In genomic region chr17:88435322-88435721, GRCm38 (mm10) we compare ENCODE assay signal across 24 mouse cellular contexts.
"Had no signal": no experiment of that assay in that cellular context is flagged by ENCODE, and none has a peak within 500 bp of the region (broad histone marks: within the 10 kb centered on the region; RNA-seq: fewer than 3 reads in every experiment).

No protein-coding gene starts in this region.

- H3K27me3 ChIP-seq: heart, embryonic 13.5 days; heart, embryonic 15.5 days; hindbrain, embryonic 12.5 days; intestine, embryonic 15.5 days; limb, embryonic 13.5 days; limb, embryonic 15.5 days had no signal

- ATAC-seq: hindbrain, embryonic 16.5 days; inflammation-experienced regulatory T-cells, adult 6 months; intestine, embryonic 15.5 days; intestine, postnatal 0 days had no signal

- H3K4me3 ChIP-seq: gastrocnemius, adult 2 months; heart, adult 2 months; heart, embryonic 13.5 days; heart, embryonic 15.5 days; hindbrain, embryonic 10.5 days; hindbrain, embryonic 12.5 days; intestine, embryonic 15.5 days; limb, embryonic 13.5 days; limb, embryonic 15.5 days had no signal

- H3K9me3 ChIP-seq: heart, embryonic 13.5 days; heart, embryonic 15.5 days; hindbrain, embryonic 10.5 days; hindbrain, embryonic 12.5 days; intestine, embryonic 15.5 days; limb, embryonic 13.5 days; limb, embryonic 15.5 days had no signal

- H3K9ac ChIP-seq: heart, embryonic 13.5 days; heart, embryonic 15.5 days; hindbrain, embryonic 12.5 days; hindbrain, embryonic 14.5 days; intestine, embryonic 15.5 days; limb, embryonic 13.5 days; limb, embryonic 15.5 days had no signal

- H3K27ac ChIP-seq: gastrocnemius, adult 2 months; heart, adult 2 months; heart, embryonic 13.5 days; heart, embryonic 15.5 days; hindbrain, embryonic 10.5 days; hindbrain, embryonic 12.5 days; hindbrain, embryonic 14.5 days; intestine, embryonic 15.5 days; limb, embryonic 13.5 days; limb, embryonic 15.5 days had no signal

- H3K36me3 ChIP-seq: heart, embryonic 13.5 days; heart, embryonic 15.5 days; hindbrain, embryonic 10.5 days; hindbrain, embryonic 12.5 days; intestine, embryonic 15.5 days; limb, embryonic 13.5 days; limb, embryonic 15.5 days had no signal

- DNase-seq: gastrocnemius, adult 2 months; gastrocnemius, postnatal 10 days; gastrocnemius, postnatal 25 days; heart, adult 2 months; heart, postnatal 14 days; heart, postnatal 4 days; kidney, adult 18-20 months; kidney, adult 8-10 months; kidney, postnatal 14 days; kidney, postnatal 36 days; layer of hippocampus, adult 9-11 months; layer of hippocampus, postnatal 36 days; left cerebral cortex, postnatal 4 days had no signal

- H3K4me1 ChIP-seq: hindbrain, embryonic 12.5 days; intestine, embryonic 15.5 days; limb, embryonic 13.5 days had no signal
